Mouse (Mus musculus): ENCODE results near the gene Chat.

DNA sequence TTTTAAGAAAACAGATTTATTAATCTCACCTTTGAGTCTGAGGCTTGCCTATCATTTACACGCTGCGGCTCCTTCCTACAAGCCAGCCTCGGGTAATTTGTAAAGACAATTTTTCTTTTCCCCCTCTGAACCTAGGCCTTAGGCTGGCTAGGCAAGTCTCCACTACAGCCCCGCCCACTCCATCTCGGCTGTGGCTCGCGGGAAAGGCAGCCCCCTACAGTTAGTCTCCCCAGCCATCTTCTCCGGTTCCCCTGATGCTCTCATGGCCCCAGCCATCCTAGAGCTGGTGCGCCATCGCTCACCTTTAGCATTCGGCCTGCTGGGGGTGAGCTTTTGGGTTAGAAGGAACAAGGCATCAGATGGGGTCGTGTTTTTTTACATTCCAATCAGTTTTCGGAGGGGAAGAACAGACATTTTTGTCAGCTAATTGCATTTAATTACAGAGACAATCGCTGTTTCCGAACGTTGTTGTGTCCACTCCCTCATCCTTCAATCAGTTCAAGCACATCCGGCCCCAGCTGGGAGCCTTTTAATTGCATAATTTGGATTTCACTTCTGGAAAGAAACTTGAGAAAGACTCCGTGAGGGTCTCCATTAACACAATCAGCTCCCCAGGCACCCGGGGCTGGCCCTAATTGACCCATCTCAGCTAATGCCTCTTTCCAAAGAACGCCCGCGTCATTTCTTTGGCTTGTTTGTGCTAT is 86.2 kb downstream of the Chat start:
- TF ChIP-seq GATA1 (IDR thresholded peaks at IDR 0.05; ENCODE audit: low read length) (no peak), TAL1 (IDR thresholded peaks at IDR 0.05; ENCODE audit: low read length) (no peak)
